Mouse (Mus musculus): ENCODE data around the gene Tut4.

DNA sequence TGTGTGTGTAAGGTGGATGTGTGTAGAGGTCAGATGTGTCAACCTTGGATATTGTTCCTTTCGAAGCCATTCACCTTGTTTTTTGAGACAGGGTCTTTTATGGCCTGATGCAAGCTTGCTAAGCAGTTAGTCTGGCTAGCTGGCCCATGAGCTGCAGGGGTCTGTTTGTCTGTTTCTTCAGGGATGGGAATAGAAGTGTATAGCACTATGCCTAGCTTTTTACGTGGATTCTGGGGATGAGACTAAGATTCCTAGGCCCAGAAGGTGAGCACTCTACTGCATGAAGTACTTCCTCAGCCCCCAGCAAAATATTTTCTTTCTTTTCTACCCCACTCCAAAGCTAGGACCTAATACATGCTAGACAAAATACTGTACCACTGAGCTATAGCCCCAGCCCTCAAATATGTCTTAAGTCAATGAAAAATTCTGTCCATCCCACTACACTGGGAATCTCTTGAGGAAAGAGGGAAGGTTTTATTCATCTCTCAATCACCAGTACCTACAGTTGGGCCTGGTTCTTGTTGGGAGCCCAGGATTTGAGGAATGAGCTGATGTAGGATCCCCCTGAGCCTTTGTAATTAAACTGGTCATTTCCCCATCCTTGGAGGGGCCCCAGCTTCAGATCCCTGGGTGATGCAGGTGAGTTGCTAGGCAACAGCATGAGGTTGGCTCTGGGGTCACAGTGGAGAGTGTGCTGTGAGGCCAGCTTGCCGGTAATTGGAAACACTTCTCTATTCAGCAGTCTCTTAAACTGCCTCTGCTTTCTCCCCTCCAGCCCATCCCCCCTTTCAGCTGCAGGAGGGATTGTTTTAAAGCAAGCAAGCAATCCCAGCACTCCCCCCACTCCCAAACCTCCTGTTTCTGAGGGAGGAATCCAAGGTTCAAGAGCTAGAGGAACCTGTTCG, 28.3 kb upstream of the Tut4 start:
- TF ChIP-seq POLR2A (IDR thresholded peaks at IDR 0.05; ENCODE audit: low read depth, low read length) = no peak
- TF ChIP-seq CTCF (conservative IDR thresholded peaks at IDR 0.05; ENCODE audit: insufficient read depth, insufficient read length, low read depth, low read length) = no peak
